Mouse (Mus musculus) hindbrain, embryonic 15.5 days (tissue): ENCODE measurements around the gene March10. TPM values are rescaled to one million over a fixed set of nuclear protein-coding genes. Genes with fewer than 3 reads are reported as not detected.

Experiments used
- ATAC-seq: fragments of 200-750 bp; cut with Nextera tagmentation; 2 replicates; pipeline ENCODE4 v1.8.0; 2017; ENCODE audit warnings: low read depth, moderate number of reproducible peaks, moderate TSS enrichment; ENCODE audit not compliant: low FRiP score
- H3K27ac ChIP-seq: fragments of 300-500 bp; sonication (generic); replicated peaks from 2 replicates; pipeline ENCODE4 v1.5.1; 2015; ENCODE audit warnings: mild to moderate bottlenecking, inconsistent platforms
- H3K27me3 ChIP-seq: fragments of 300-500 bp; sonication (generic); 2 replicates; pipeline ENCODE4 v1.6.1; 2015; ENCODE audit warnings: control low read depth, inconsistent platforms
- H3K36me3 ChIP-seq: fragments of 300-500 bp; sonication (generic); 2 replicates; pipeline ENCODE4 v1.6.1; 2015; ENCODE audit warnings: control low read depth, inconsistent platforms
- H3K4me1 ChIP-seq: fragments of 300-500 bp; sonication (generic); replicated peaks from 2 replicates; pipeline ENCODE4 v1.6.1; 2015; ENCODE audit warnings: control low read depth, inconsistent platforms
- H3K4me2 ChIP-seq: fragments of 300-500 bp; sonication (generic); 2 replicates; pipeline ENCODE4 v1.6.1; 2015; ENCODE audit warnings: moderate library complexity, mild to moderate bottlenecking, inconsistent platforms
- H3K4me3 ChIP-seq: fragments of 300-500 bp; sonication (generic); 2 replicates; pipeline ENCODE4 v1.5.1; 2015; ENCODE audit warnings: mild to moderate bottlenecking, inconsistent platforms
- H3K9ac ChIP-seq: fragments of 300-500 bp; sonication (generic); 2 replicates; pipeline ENCODE4 v1.6.1; 2015; ENCODE audit warnings: inconsistent platforms
- H3K9me3 ChIP-seq: fragments of 300-500 bp; sonication (generic); 2 replicates; pipeline ENCODE4 v1.6.1; 2016; ENCODE audit warnings: control low read depth, inconsistent platforms
- WGBS: fragments of 180-500 bp; shearing (Covaris S2); methylation state at CpG from one replicate; pipeline ENCODE4 v1.1.7; 2015; 5-methylcytosine and 5-hydroxymethylcytosine counted together
- polyA plus RNA-seq: library from polyadenylated mRNA; unstranded; fragments of >200 nt; fragmentation: Nextera tagmentation; extraction: Ambion mirVana; gene quantifications from 2 replicates; pipeline ENCODE4 v1.2.1, GENCODE M21; 2015

March10 gene
- polyA plus RNA-seq, 1 experiment from 2014 or later = 0.32 TPM

GRCm38 (mm10) chr11:105443505-105443904 lies 13.0 kb downstream of the March10 start:
- H3K4me1 ChIP-seq = no peaks in the 10 kb centered on the region
- H3K9ac ChIP-seq = no peak overlapping the region
- H3K4me2 ChIP-seq = no peak overlapping the region
- 75% methylated on average over 5 of the region's 5 CpGs for WGBS
- no peaks in the 10 kb centered on the region for H3K27me3 ChIP-seq
- no peaks in the 10 kb centered on the region for H3K9me3 ChIP-seq
- no peak overlapping the region for H3K4me3 ChIP-seq
- no peak overlapping the region for H3K27ac ChIP-seq
- no peak for ATAC-seq
- no peaks in the 10 kb centered on the region for H3K36me3 ChIP-seq

GRCm38 (mm10) chr11:105439796-105440195 lies 16.7 kb downstream of the March10 start:
- Histone ChIP-seq H3K9ac (no peak overlapping the region), H3K27ac (no peak overlapping the region), H3K27me3 (no peaks in the 10 kb centered on the region), H3K4me3 (no peak overlapping the region), H3K36me3 (no peaks in the 10 kb centered on the region), H3K4me1 (no peaks in the 10 kb centered on the region), H3K9me3 (no peaks in the 10 kb centered on the region), H3K4me2 (no peak overlapping the region)
- no peak for ATAC-seq
- 80% methylated on average over 7 of the region's 7 CpGs for WGBS

- Histone ChIP-seq H3K4me2 (no peak overlapping the region), H3K4me1 (no peaks in the 10 kb centered on the region), H3K9ac (no peak overlapping the region), H3K9me3 (no peaks in the 10 kb centered on the region), H3K36me3 (no peaks in the 10 kb centered on the region), H3K4me3 (no peak overlapping the region), H3K27ac (no peak overlapping the region), H3K27me3 (no peaks in the 10 kb centered on the region)
- ATAC-seq = no peak
- WGBS = 78% methylated on average over 7 of the region's 7 CpGs
Observed at GRCm38 (mm10) chr11:105438907-105439306, 17.6 kb downstream of the March10 start.

GRCm38 (mm10) chr11:105426441-105426840 lies 30.1 kb downstream of the March10 start:
- Histone ChIP-seq H3K27ac (no peak overlapping the region), H3K36me3 (no peaks in the 10 kb centered on the region), H3K9me3 (no peaks in the 10 kb centered on the region), H3K9ac (no peak overlapping the region), H3K4me1 (no peaks in the 10 kb centered on the region), H3K4me2 (no peak overlapping the region), H3K4me3 (no peak overlapping the region), H3K27me3 (no peaks in the 10 kb centered on the region)
- ATAC-seq = no peak
- WGBS = 76% methylated on average over 5 of the region's 5 CpGs

- Histone ChIP-seq H3K4me3 (no peak overlapping the region), H3K4me2 (no peak overlapping the region), H3K9ac (no peak overlapping the region), H3K9me3 (no peaks in the 10 kb centered on the region), H3K36me3 (no peaks in the 10 kb centered on the region), H3K27ac (no peak overlapping the region), H3K4me1 (no peaks in the 10 kb centered on the region), H3K27me3 (no peaks in the 10 kb centered on the region)
- 92% methylated on average over 4 of the region's 4 CpGs for WGBS
- no peak for ATAC-seq
Observed at GRCm38 (mm10) chr11:105424643-105425042, 31.9 kb downstream of the March10 start.

- 78% methylated on average over 7 of the region's 7 CpGs for WGBS
- no peak for ATAC-seq
Observed at GRCm38 (mm10) chr11:105420671-105421450, 35.7 kb downstream of the March10 start.

GRCm38 (mm10) chr11:105419946-105420345 lies 36.6 kb downstream of the March10 start:
- no peak overlapping the region for H3K4me2 ChIP-seq
- no peak overlapping the region for H3K27ac ChIP-seq
- 92% methylated on average over 7 of the region's 7 CpGs for WGBS
- H3K9me3 ChIP-seq = no peaks in the 10 kb centered on the region
- no peak overlapping the region for H3K4me3 ChIP-seq
- ATAC-seq = no peak
- H3K4me1 ChIP-seq = no peaks in the 10 kb centered on the region
- no peaks in the 10 kb centered on the region for H3K27me3 ChIP-seq
- no peaks in the 10 kb centered on the region for H3K36me3 ChIP-seq
- H3K9ac ChIP-seq = no peak overlapping the region

More at GRCm38 (mm10) chr11:105420671-105421450, 35.7 kb downstream of the March10 start:
- Histone ChIP-seq H3K27ac (no peak overlapping the region), H3K27me3 (no peaks in the 10 kb centered on the region), H3K9ac (no peak overlapping the region), H3K4me2 (no peak overlapping the region), H3K4me1 (no peaks in the 10 kb centered on the region), H3K9me3 (no peaks in the 10 kb centered on the region), H3K36me3 (no peaks in the 10 kb centered on the region), H3K4me3 (no peak overlapping the region)

- H3K36me3 ChIP-seq = no peaks in the 10 kb centered on the region
- no peak overlapping the region for H3K27ac ChIP-seq
- H3K4me2 ChIP-seq = no peak overlapping the region
- no peak overlapping the region for H3K9ac ChIP-seq
- no peaks in the 10 kb centered on the region for H3K9me3 ChIP-seq
- no peak overlapping the region for H3K4me3 ChIP-seq
- ATAC-seq = no peak
- no peaks in the 10 kb centered on the region for H3K4me1 ChIP-seq
- 98% methylated on average over 1 of the region's 1 CpGs for WGBS
- no peaks in the 10 kb centered on the region for H3K27me3 ChIP-seq
Observed at GRCm38 (mm10) chr11:105414009-105414408, 42.5 kb downstream of the March10 start.

GRCm38 (mm10) chr11:105409408-105409807 lies 47.1 kb downstream of the March10 start:
- no peak for ATAC-seq
- Histone ChIP-seq H3K36me3 (no peaks in the 10 kb centered on the region), H3K4me3 (no peak overlapping the region), H3K9ac (no peak overlapping the region), H3K27ac (no peak overlapping the region), H3K4me2 (no peak overlapping the region), H3K4me1 (peaks cover 3% of the 10 kb centered on the region; the same call in 1 of the 2 replicates), H3K9me3 (no peaks in the 10 kb centered on the region), H3K27me3 (no peaks in the 10 kb centered on the region)
- WGBS = 80% methylated on average over 11 of the region's 11 CpGs

- no peaks in the 10 kb centered on the region for H3K27me3 ChIP-seq
- H3K4me2 ChIP-seq = no peak overlapping the region
- H3K4me1 ChIP-seq = peaks cover 3% of the 10 kb centered on the region; the same call in 1 of the 2 replicates
- no peak overlapping the region for H3K9ac ChIP-seq
- H3K36me3 ChIP-seq = no peaks in the 10 kb centered on the region
- H3K27ac ChIP-seq = no peak overlapping the region
- H3K9me3 ChIP-seq = no peaks in the 10 kb centered on the region
- 43% methylated on average over 6 of the region's 6 CpGs for whole genome bisulfite sequencing
- H3K4me3 ChIP-seq = no peak overlapping the region
- ATAC-seq = no peak
Observed at GRCm38 (mm10) chr11:105407846-105408441, 48.6 kb downstream of the March10 start.

GRCm38 (mm10) chr11:105402355-105402754 lies 54.2 kb downstream of the March10 start:
- no peaks in the 10 kb centered on the region for H3K27me3 ChIP-seq
- no peaks in the 10 kb centered on the region for H3K36me3 ChIP-seq
- 56% methylated on average over 9 of the region's 9 CpGs for WGBS
- no peak overlapping the region for H3K4me3 ChIP-seq
- no peak overlapping the region for H3K4me2 ChIP-seq
- no peaks in the 10 kb centered on the region for H3K4me1 ChIP-seq
- 0 out of 2 replicates have a peak, but pooled peaks have one; percentile 19 for ATAC-seq
- H3K9me3 ChIP-seq = no peaks in the 10 kb centered on the region
- no peak overlapping the region for H3K27ac ChIP-seq
- no peak overlapping the region for H3K9ac ChIP-seq

GRCm38 (mm10) chr11:105390290-105390689 lies 66.2 kb downstream of the March10 start:
- Histone ChIP-seq H3K9me3 (no peaks in the 10 kb centered on the region), H3K9ac (no peak overlapping the region), H3K36me3 (no peaks in the 10 kb centered on the region), H3K4me2 (no peak overlapping the region), H3K4me1 (peaks cover 10% of the 10 kb centered on the region), H3K4me3 (no peak overlapping the region), H3K27ac (no peak overlapping the region), H3K27me3 (no peaks in the 10 kb centered on the region)
- WGBS = 89% methylated on average over 7 of the region's 7 CpGs
- ATAC-seq = no peak
